Mouse (Mus musculus): ENCODE measurements around the gene Cpd. TPM values are rescaled to one million over a fixed set of nuclear protein-coding genes. Genes with fewer than 3 reads are reported as not detected.
A peak's percentile ranks its signal among the peaks of the same experiment; 100 is the strongest.

Cpd gene
- polyA plus RNA-seq (2016; fragmentation: Nextera tagmentation; extraction: Ambion mirVana) = 8.2 and 9.0 TPM in 2 replicates

DNA sequence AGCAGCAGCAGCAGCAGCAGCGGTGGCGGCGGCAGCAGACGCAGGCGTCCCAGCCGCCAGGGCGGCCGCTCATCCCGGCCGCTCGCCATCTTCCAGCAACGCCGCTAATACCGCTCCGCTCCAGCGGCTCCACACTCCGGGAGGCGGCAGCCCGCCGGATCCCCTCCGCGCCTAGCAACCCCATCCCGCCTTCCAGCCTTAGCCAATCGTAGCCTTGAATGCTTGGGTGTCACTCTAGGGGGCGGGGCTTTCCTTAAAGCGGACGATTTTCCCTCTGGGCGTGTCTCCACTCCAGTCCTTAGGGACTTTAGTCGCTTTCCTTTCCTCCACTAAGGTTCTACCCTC lies at the start of gene Cpd:
Cpd (minus strand) TSS at position 141 of the 345 bp plus-strand sequence.
- H3K9me3 ChIP-seq = no peaks in the 10 kb centered on the region
- H3K4me3 ChIP-seq = peak within 1 kb of the TSS; percentile 95
- H3K27ac ChIP-seq = peak within 1 kb of the TSS; percentile 92
- H3K36me3 ChIP-seq (replicated peaks) = no peaks in the 10 kb centered on the region
- H3K4me1 ChIP-seq = peaks cover 55% of the 10 kb centered on the region
- peaks cover 11% of the 10 kb centered on the region for H3K27me3 ChIP-seq (ENCODE audit: poor library complexity, severe bottlenecking)
- WGBS = 0% methylated on average over 29 of the region's 29 CpGs
- DNase-seq (ENCODE audit: extremely low spot score, low spot score) = peak; percentile 96

DNA sequence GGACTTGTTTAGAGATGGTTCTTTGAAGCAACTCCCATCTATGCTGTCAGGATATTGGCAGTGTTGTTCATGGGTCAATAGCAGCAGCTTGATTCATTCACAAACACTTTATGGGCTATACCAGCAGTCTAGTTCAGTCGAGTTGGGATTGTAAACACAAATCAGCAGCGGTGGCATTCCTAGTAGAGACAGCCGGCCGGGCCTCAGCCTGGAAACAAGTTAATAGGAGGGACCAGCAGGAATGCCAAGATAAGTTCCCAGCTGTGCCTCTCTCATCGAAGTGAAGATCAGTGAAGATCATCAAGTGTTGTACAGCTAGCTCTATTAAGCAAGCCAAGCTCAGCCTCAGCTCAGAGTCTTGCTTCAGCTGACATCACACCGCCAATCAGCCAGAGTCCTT lies 49.5 kb upstream of the Cpd start:
- no peaks in the 10 kb centered on the region for H3K36me3 ChIP-seq (replicated peaks)
- no peaks in the 10 kb centered on the region for H3K9me3 ChIP-seq
- H3K27me3 ChIP-seq (ENCODE audit: poor library complexity, severe bottlenecking) = no peaks in the 10 kb centered on the region
- peaks cover 13% of the 10 kb centered on the region for H3K4me1 ChIP-seq
- no peak overlapping the region for H3K27ac ChIP-seq
- no peak for DNase-seq (ENCODE audit: extremely low spot score, low spot score)
- 84% methylated on average over 6 of the region's 6 CpGs for WGBS
- H3K4me3 ChIP-seq = no peak overlapping the region

DNA sequence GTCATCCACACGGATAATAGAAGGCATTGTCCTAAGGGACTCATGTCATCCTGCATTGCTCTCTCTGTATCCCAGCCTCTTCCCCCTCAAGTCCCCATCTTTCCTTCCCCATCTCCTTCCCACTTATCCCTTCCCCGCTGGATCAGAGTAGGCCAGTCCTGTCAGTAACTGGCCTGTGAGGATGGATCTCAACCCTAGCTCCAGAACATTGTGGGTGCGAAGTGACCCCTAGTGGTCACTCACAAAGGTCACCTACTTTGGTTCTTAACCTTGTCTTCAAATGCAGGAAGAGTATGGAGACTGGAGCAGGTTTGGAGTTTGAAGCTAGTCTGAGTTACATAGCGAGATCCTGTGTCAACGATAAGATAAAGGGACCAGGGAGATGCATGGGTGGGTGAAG lies 47.4 kb upstream of the Cpd start:
- Histone ChIP-seq H3K9me3 (no peaks in the 10 kb centered on the region), H3K27ac (no peak overlapping the region), H3K4me1 (peaks cover 13% of the 10 kb centered on the region), H3K4me3 (no peak overlapping the region), H3K36me3 (replicated peaks) (no peaks in the 10 kb centered on the region), H3K27me3 (ENCODE audit: poor library complexity, severe bottlenecking) (no peaks in the 10 kb centered on the region)
- WGBS = 43% methylated on average over 5 of the region's 5 CpGs
- DNase-seq (ENCODE audit: extremely low spot score, low spot score) = peak; percentile 45

DNA sequence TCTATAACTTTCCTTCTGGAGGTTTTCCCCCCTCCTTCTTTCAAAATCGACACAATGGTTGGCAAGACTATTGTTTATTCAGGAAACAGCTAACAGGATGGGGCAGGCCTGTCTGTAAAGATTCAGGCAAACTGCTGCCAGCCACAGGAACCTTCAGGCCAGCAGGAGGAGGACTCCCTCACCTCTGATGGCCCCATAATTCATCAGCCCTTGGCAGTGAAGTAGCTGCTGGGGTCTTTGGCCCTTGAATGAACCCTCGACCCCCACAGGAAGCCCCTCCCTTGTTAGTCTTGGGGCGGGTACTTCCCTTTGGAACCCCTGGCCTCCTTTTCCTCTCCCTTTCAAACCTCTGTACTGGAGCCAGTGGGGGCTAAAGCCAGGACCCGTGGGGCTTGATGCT lies 46.8 kb upstream of the Cpd start:
- Histone ChIP-seq H3K27ac (peak overlapping the region; percentile 15; the same call in 1 of the 2 replicates), H3K36me3 (replicated peaks) (no peaks in the 10 kb centered on the region), H3K27me3 (ENCODE audit: poor library complexity, severe bottlenecking) (no peaks in the 10 kb centered on the region), H3K4me1 (peaks cover 13% of the 10 kb centered on the region), H3K9me3 (no peaks in the 10 kb centered on the region), H3K4me3 (no peak overlapping the region)
- no peak for DNase-seq (ENCODE audit: extremely low spot score, low spot score)
- 59% methylated on average over 4 of the region's 4 CpGs for WGBS

DNA sequence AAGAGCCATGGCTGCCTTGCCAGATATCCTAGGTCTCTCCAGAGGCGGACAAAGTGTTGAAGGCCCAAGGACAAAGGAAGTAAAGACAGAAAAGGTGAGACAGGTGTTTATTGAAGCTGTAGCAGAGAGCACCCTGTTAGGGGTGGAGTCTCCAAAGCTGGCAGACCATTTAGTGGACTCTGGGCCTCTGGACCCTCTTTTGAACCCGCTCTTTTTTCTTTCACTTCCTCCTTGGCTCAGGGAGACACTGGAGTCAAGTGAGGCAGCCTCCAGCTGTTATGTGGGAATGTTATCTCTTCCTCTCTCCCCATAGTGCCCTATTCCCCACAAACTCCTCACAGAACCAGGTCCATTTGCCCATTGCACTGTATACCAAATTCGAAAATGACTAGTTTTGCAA lies 46.2 kb upstream of the Cpd start:
- peaks cover 9% of the 10 kb centered on the region for H3K4me1 ChIP-seq
- no peak overlapping the region for H3K27ac ChIP-seq
- no peaks in the 10 kb centered on the region for H3K9me3 ChIP-seq
- H3K36me3 ChIP-seq (replicated peaks) = no peaks in the 10 kb centered on the region
- no peak for DNase-seq (ENCODE audit: extremely low spot score, low spot score)
- H3K27me3 ChIP-seq (ENCODE audit: poor library complexity, severe bottlenecking) = no peaks in the 10 kb centered on the region
- WGBS = 92% methylated on average over 3 of the region's 3 CpGs
- H3K4me3 ChIP-seq = no peak overlapping the region

DNA sequence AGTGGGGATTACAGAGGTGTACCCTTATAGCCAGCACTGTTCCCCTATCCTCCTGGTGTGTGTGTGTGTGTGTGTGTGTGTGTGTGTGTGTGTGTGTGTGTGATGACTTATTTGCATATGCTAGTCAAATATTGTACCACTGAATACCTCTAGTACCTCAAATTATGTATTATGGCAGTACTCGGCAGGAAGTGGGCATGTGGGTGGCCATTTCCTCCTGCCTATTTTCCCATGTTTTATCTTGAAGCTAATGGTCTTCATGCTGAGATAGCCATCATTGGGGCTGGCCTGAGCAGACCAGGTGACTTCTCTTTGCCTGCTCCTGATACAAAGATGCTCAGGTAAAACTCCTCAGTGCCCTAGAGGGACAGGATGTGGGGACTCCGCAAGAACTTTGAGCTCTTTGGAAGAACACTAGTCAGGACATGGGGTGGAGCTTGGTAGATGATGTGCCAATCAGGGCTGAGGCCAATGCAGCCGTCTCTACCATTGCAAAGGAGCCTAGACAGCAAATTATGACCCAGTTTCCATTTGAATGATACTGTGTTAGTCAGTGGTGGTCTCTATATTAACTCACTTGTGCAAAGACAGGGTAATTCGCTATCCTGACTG lies 45.0 kb upstream of the Cpd start:
- H3K4me1 ChIP-seq = peaks cover 6% of the 10 kb centered on the region
- H3K27ac ChIP-seq = no peak overlapping the region
- DNase-seq (ENCODE audit: extremely low spot score, low spot score) = no peak

DNA sequence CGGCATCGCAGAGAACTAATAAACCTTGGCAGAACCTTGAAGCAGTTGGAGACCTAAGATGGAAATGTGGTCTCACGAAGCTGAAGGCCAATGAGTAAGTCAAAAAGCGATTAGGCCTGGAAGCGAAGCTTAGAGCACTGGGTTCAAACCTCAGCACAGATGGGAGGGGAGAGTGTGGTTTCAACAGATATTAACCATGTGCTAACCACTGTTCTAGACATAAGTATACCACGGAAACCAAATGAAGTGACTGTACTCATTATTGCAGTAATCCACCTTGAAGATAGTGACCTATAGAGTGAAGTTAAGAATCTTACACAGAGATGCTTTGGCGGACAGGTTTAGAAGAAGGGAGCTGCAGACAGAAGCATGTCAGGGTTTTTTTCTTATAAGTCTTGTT lies 44.4 kb upstream of the Cpd start:
- H3K4me3 ChIP-seq = no peak overlapping the region
- no peaks in the 10 kb centered on the region for H3K36me3 ChIP-seq (replicated peaks)
- peaks cover 6% of the 10 kb centered on the region for H3K4me1 ChIP-seq
- H3K27ac ChIP-seq = no peak overlapping the region
- H3K9me3 ChIP-seq = no peaks in the 10 kb centered on the region
- H3K27me3 ChIP-seq (ENCODE audit: poor library complexity, severe bottlenecking) = no peaks in the 10 kb centered on the region
- no peak for DNase-seq (ENCODE audit: extremely low spot score, low spot score)
- WGBS = 89% methylated on average over 7 of the region's 7 CpGs

More for the DNA sequence above, 45.0 kb upstream of the Cpd start:
- H3K4me3 ChIP-seq = no peak overlapping the region
- 90% methylated on average over 4 of the region's 4 CpGs for WGBS
- no peaks in the 10 kb centered on the region for H3K27me3 ChIP-seq (ENCODE audit: poor library complexity, severe bottlenecking)
- H3K9me3 ChIP-seq = no peaks in the 10 kb centered on the region
- no peaks in the 10 kb centered on the region for H3K36me3 ChIP-seq (replicated peaks)

DNA sequence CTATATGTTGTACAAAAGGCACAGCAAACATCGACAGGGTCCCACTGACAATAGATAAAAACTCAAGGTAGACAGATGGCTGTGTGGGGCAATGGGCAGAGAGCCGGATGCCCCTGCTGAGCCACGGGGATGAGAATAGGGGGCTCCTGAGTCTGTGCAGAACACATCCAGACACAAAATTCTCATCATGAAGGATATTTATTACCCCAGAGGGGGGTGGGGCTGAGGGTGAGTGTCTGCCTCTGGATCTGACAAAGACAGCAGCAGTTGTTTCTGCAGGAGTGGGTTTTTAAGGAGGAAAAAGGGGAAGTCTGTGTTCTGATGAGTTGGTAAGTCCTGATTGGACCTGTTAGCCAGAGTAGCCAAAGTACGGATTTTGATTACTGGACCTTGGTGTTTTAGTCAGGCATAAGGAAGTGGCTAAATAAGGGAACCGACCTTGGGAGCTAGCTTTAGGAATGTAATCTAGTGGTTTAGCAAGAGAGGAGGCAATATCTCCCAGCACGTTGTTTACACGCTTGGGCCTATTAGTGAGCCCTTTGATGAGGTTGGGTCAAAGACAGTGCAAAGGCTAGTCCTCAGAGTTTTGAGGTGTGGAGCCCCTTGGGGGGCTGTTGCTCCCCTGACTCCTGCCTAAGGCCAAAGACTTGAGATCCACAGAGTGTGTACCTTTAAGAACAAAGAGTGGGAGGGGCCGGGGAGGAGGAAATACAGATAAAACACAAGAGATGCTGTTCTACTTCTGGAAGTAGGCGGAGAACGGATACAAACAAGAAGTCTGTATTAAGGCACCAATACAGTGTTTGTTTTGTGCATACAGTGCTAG lies 42.7 kb upstream of the Cpd start:
- Histone ChIP-seq H3K4me1 (peaks cover 6% of the 10 kb centered on the region), H3K27ac (no peak overlapping the region), H3K9me3 (no peaks in the 10 kb centered on the region), H3K27me3 (ENCODE audit: poor library complexity, severe bottlenecking) (no peaks in the 10 kb centered on the region), H3K36me3 (replicated peaks) (no peaks in the 10 kb centered on the region), H3K4me3 (no peak overlapping the region)
- 79% methylated on average over 10 of the region's 10 CpGs for WGBS
- DNase-seq (ENCODE audit: extremely low spot score, low spot score) = no peak

DNA sequence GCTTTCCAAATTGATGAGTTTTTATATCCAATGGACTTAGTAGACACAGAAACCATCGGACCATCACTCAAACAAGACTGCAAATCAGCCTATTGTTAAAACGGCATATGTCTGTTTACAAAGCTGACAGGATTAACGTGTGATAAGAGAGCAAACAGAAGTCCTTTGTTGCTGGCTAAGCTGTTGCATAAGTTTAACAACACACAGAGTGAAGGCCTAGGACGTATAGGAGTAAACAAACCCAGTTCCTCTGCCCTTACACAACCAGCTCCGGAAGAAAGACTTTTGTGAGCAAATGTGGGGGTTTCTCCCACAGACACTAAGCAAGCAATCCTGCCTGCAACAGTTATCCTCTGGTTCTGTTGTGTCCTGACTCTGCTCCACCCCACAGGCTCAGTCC lies 37.6 kb upstream of the Cpd start:
- 56% methylated on average over 5 of the region's 5 CpGs for WGBS

DNA sequence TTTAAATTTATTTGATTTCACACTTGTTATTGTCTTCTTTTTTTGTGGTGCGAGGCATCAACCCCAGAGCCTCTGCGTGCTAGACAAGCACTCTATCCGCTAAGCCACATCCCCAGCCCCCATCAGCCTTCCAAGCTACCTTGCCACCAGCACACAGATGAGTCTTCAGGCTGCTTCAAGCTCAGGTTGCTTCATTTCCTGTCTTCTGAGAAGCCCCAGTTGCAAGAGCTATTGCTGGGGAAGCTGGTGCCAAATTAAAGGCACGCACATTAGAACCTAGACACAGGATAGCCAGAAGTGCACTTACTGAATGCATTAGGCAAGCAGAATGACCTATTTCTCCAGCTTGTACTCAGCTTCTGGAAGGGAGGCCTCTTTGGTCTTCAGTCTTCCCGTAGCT lies 33.0 kb upstream of the Cpd start:
- 86% methylated on average over 5 of the region's 5 CpGs for WGBS
- no peaks in the 10 kb centered on the region for H3K27me3 ChIP-seq (ENCODE audit: poor library complexity, severe bottlenecking)

More for the DNA sequence above, 37.6 kb upstream of the Cpd start:
- Histone ChIP-seq H3K4me3 (no peak overlapping the region), H3K27ac (no peak overlapping the region), H3K36me3 (replicated peaks) (no peaks in the 10 kb centered on the region), H3K9me3 (no peaks in the 10 kb centered on the region), H3K27me3 (ENCODE audit: poor library complexity, severe bottlenecking) (no peaks in the 10 kb centered on the region), H3K4me1 (no peaks in the 10 kb centered on the region)
- no peak for DNase-seq (ENCODE audit: extremely low spot score, low spot score)

DNA sequence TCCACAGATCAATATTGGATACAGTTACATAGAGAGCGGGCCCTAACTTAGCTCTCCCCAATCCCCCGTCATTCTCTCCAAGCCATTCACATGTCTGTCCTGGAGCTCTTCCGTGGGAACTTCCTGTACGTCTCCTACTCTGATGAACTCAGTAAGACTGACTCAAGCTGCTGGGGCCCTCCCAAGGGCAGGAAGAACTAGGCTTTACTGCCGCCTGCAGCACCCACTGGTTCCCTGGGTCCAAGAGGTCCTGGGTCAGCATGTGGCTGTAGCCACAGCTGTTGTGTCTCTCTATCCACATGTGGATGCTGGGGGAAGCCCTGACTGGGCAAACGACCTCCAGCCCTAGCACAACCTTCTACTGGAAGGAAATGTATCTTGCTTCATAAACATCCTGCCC lies 27.9 kb upstream of the Cpd start:
- DNase-seq (ENCODE audit: extremely low spot score, low spot score) = no peak
- no peaks in the 10 kb centered on the region for H3K36me3 ChIP-seq (replicated peaks)
- H3K27ac ChIP-seq = no peak overlapping the region
- WGBS = 80% methylated on average over 6 of the region's 6 CpGs
- no peaks in the 10 kb centered on the region for H3K4me1 ChIP-seq
- no peaks in the 10 kb centered on the region for H3K27me3 ChIP-seq (ENCODE audit: poor library complexity, severe bottlenecking)
- H3K9me3 ChIP-seq = no peaks in the 10 kb centered on the region
- no peak overlapping the region for H3K4me3 ChIP-seq

More for the DNA sequence above, 33.0 kb upstream of the Cpd start:
- Histone ChIP-seq H3K27ac (no peak overlapping the region), H3K9me3 (no peaks in the 10 kb centered on the region), H3K36me3 (replicated peaks) (no peaks in the 10 kb centered on the region), H3K4me1 (no peaks in the 10 kb centered on the region), H3K4me3 (no peak overlapping the region)
- DNase-seq (ENCODE audit: extremely low spot score, low spot score) = no peak

DNA sequence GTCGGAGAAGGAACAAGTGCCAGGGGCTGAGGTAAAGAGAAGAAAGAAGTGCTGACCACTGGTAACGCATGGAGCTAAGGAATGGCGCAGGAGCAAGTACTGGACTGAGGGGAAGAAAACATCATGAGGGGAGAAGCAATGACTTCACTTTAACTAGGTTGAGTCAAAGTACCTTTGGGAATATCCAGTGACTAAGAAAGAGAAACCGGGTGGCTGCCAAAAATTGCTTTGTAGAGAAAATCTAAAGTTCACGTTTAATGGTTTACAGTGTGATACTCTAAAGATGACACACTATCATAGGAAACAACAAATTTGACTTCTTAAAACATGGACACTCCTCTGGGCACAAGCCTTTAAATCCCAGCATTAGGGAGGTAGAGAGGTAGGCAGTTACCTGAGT lies 27.0 kb upstream of the Cpd start:
- Histone ChIP-seq H3K9me3 (no peaks in the 10 kb centered on the region), H3K4me1 (no peaks in the 10 kb centered on the region), H3K27me3 (ENCODE audit: poor library complexity, severe bottlenecking) (no peaks in the 10 kb centered on the region), H3K36me3 (replicated peaks) (no peaks in the 10 kb centered on the region), H3K27ac (no peak overlapping the region), H3K4me3 (no peak overlapping the region)
- 90% methylated on average over 5 of the region's 5 CpGs for WGBS
- no peak for DNase-seq (ENCODE audit: extremely low spot score, low spot score)

DNA sequence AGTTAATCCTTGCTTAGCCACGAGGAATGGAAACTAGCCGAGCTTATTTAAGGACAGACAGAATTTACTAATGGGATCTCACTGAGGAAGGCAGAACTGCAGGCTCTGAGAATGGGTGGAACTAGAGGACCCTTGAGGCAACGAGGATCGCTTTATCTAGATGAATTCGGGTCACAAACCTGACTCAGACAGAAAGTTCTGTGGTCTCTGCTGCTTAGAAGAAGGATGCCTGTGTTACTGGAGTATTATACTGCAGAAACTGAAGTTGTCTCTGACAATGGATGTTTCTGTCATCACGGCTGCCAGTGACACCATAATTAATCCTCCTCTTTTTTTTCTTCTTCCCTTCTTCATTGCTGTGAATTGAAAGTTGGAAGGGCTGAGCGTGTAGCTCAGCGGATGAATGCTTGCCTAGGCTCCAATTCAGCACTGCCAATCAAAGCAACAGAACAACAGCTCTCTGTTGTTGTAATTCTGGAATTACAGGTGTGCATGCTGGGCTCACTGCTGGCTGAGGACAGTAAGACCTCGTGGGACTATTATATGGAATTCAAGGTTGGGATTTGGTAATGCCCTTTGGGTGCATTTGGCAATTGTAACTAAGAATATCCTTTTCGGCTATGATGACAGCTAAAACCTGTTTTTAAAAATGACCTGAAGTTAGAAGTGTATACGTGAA lies 25.9 kb upstream of the Cpd start:
- Histone ChIP-seq H3K27me3 (ENCODE audit: poor library complexity, severe bottlenecking) (no peaks in the 10 kb centered on the region), H3K27ac (no peak overlapping the region), H3K9me3 (no peaks in the 10 kb centered on the region), H3K4me3 (no peak overlapping the region), H3K36me3 (replicated peaks) (no peaks in the 10 kb centered on the region), H3K4me1 (no peaks in the 10 kb centered on the region)
- no peak for DNase-seq (ENCODE audit: extremely low spot score, low spot score)
- 68% methylated on average over 11 of the region's 11 CpGs for WGBS
